Mouse (Mus musculus) forebrain, postnatal 0 days (tissue): Measurements from ENCODE around the gene Grsf1. TPM values are rescaled to one million over a fixed set of nuclear protein-coding genes. Genes with fewer than 3 reads are reported as not detected.

Source experiments
- ATAC-seq: fragments of 200-750 bp; cut with Nextera tagmentation; 2 replicates; pipeline ENCODE4 v1.8.0; 2017; ENCODE audit warnings: mild to moderate bottlenecking, moderate library complexity
- DNase-seq: peaks from one replicate; pipeline ENCODE4 v3.0.0-alpha.2; 2015
- H3K27ac ChIP-seq: fragments of 300-500 bp; sonication (generic); 2 replicates; pipeline ENCODE4 v1.5.1; 2014; ENCODE audit warnings: low read depth, mild to moderate bottlenecking, antibody characterized with exemption, low read length, moderate library complexity, mixed read lengths
- H3K27me3 ChIP-seq: fragments of 300-500 bp; sonication (generic); 2 replicates; pipeline ENCODE4 v1.6.1; 2014; ENCODE audit warnings: mild to moderate bottlenecking, low read length, mixed read lengths; ENCODE audit not compliant: insufficient read depth
- H3K36me3 ChIP-seq: fragments of 300-500 bp; sonication (generic); 2 replicates; pipeline ENCODE4 v1.6.1; 2014; ENCODE audit warnings: mild to moderate bottlenecking, moderate library complexity; ENCODE audit not compliant: insufficient read depth
- H3K4me1 ChIP-seq: fragments of 300-500 bp; sonication (generic); 2 replicates; pipeline ENCODE4 v1.6.1; 2014; ENCODE audit warnings: antibody characterized with exemption; ENCODE audit not compliant: insufficient read depth
- H3K4me2 ChIP-seq: fragments of 300-500 bp; sonication (generic); 2 replicates; pipeline ENCODE4 v1.6.1; 2014; ENCODE audit warnings: low read depth, mild to moderate bottlenecking, moderate library complexity
- H3K4me3 ChIP-seq: fragments of 300-500 bp; sonication (generic); 2 replicates; pipeline ENCODE4 v1.5.1; 2014; ENCODE audit warnings: low read depth, low read length, mixed read lengths
- H3K9ac ChIP-seq: fragments of 300-500 bp; sonication (generic); 2 replicates; pipeline ENCODE4 v1.6.1; 2014; ENCODE audit warnings: mild to moderate bottlenecking
- H3K9me3 ChIP-seq: fragments of 300-500 bp; sonication (generic); 2 replicates; pipeline ENCODE4 v1.6.1; 2016; ENCODE audit warnings: low read length
- CTCF ChIP-seq: sonication (generic); IDR thresholded peaks from 2 replicates; pipeline ENCODE4 v1.5.1; 2016; ENCODE audit warnings: antibody characterized with exemption, control low read depth, low read depth
- WGBS: fragments of 180-500 bp; shearing (Covaris S2); extraction: QIAGEN DNeasy Blood & Tissue Kit; methylation state at CpG from one replicate; pipeline ENCODE4 v1.1.7; 2014; 5-methylcytosine and 5-hydroxymethylcytosine counted together
- polyA plus RNA-seq: library from polyadenylated mRNA; unstranded; fragments of >200 nt; fragmentation: Nextera tagmentation; extraction: Ambion mirVana; gene quantifications from 2 replicates; pipeline ENCODE4 v1.2.1, GENCODE M21; 2015
- total RNA-seq: library from RNA; depleted of rRNA; stranded (reverse); fragments of >200 nt; gene quantifications from 2 replicates; pipeline ENCODE4 v1.2.3, GENCODE M21; 2014

The Grsf1 gene
- total and polyA plus RNA-seq, 2 experiments from 2014 or later: 58.1 to 68.0 TPM

DNA sequence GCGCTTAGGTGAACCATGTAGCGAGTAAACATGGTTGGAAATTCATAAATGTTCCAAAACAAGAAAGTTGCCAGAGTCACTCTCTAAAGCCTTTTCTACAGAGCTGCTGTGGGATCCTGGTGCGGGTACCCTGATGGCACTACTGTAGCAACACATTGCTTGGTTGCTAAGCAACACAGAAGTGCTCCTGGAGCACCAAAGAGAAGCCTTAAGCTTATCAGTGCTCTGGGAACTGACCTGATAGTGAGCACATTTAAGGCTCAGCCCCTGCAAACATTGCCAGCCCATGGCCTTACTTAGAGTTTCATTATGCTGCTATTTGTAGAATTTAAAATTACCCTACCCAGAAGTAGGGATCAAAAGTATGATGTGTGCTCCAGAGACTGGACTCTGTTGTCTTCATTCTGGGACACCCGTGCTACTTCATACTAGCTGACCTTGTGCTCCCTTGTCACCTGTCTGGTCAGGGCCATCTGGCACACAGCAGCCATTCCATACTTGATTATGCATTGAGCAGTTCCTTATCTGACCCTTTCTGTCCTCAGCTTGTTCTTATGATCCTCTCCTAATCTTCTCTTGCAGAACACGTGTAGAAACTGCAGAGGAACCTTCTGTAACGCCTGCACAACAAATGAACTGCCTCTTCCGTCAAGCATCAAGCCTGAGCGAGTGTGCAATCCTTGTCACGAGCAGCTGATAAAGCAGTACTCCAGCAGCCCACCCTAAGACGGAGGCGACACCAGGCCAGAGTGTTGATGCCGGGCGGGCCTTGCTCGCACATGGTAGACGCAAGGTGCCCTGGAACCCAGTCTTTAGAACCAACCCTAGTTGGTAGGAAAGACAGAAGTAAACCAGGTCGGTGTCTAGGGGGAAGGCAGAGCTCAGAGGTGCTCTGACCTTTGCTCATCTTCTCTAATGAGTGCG, 26.5 kb downstream of the Grsf1 start:
- TF ChIP-seq CTCF: no peak
- H3K4me1 ChIP-seq: no peaks in the 10 kb centered on the region
- peak; percentile 21; the same call in 1 of the 2 replicates for ATAC-seq
- H3K4me2 ChIP-seq: no peak overlapping the region
- H3K4me3 ChIP-seq: no peak overlapping the region
- H3K27ac ChIP-seq: no peak overlapping the region
- H3K36me3 ChIP-seq: peaks cover 82% of the 10 kb centered on the region
- H3K27me3 ChIP-seq: no peaks in the 10 kb centered on the region
- DNase-seq: no peak
- 92% methylated on average over 17 of the region's 17 CpGs for WGBS
- no peak overlapping the region for H3K9ac ChIP-seq
- no peaks in the 10 kb centered on the region for H3K9me3 ChIP-seq

DNA sequence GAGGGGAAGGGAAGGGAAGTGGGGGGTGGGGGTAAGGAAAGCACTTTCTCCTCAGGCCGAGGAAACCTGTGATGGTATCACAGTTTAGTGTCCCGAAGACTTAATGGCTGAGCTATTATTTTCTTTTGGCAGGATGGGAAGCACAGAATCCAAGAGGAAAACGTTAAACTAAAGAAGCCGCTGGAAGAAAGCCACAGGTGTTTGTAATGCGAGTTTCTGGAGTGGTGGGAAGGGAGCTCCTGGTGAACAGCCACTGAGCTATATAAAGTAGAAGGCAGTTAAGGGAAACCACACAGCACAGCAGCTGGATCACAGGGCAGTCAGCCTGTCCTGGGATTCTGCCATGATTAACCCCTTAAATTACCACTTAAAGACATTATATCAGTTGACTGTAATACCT, 30.6 kb downstream of the Grsf1 start:
- no peaks in the 10 kb centered on the region for H3K9me3 ChIP-seq
- no peaks in the 10 kb centered on the region for H3K4me1 ChIP-seq
- no peak for TF ChIP-seq CTCF
- no peak for DNase-seq
- ATAC-seq: no peak
- H3K4me2 ChIP-seq: no peak overlapping the region
- H3K36me3 ChIP-seq: peaks cover 93% of the 10 kb centered on the region
- WGBS: 73% methylated on average over 5 of the region's 5 CpGs
- no peaks in the 10 kb centered on the region for H3K27me3 ChIP-seq
- H3K4me3 ChIP-seq: no peak overlapping the region
- no peak overlapping the region for H3K27ac ChIP-seq
- no peak overlapping the region for H3K9ac ChIP-seq

DNA sequence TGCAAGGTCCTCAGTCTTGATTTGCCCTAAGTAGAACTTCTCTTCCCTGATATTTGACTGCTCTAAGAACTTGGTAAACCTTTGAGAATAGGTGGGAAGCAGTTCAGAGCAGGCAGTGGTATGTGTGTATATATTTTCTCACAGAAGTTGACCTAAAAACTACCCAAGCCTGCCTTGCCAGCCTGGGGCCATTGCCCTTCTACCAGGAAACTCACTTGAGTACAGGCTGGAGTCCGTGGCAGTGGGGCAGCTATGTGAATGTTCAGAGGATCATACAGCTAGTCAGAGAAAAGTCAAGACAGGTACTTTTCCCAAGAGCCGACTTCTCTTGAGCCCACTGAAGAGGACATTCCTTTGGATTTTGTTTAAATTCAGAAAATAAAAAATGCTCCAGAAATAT, 31.1 kb downstream of the Grsf1 start:
- no peak for TF ChIP-seq CTCF
- H3K27me3 ChIP-seq: no peaks in the 10 kb centered on the region
- ATAC-seq (no peak), DNase-seq (no peak)
- peaks cover 89% of the 10 kb centered on the region for H3K36me3 ChIP-seq
- no peak overlapping the region for H3K4me3 ChIP-seq
- WGBS: 90% methylated on average over 2 of the region's 2 CpGs
- H3K9ac ChIP-seq: no peak overlapping the region
- H3K9me3 ChIP-seq: no peaks in the 10 kb centered on the region
- no peaks in the 10 kb centered on the region for H3K4me1 ChIP-seq
- H3K4me2 ChIP-seq: no peak overlapping the region
- no peak overlapping the region for H3K27ac ChIP-seq

DNA sequence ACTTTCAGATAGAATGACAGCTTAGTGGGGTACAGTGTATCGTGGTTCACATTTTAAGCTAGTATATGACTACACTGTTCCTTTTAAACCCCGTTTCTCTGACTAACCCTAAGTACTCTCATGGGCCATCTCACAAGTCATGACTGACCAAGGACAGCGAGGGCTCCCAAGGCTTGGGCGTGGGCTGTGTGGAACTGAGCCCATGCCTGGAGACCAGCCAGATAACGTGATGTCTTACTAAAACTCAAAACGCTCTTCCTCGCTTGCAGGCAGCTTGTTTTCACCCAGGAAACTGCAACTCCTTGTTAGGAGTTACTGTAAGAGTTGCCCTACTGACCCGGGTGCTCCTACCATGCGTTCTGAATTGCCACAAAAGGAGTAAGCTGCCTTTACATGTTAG, 32.5 kb downstream of the Grsf1 start:
- no peaks in the 10 kb centered on the region for H3K27me3 ChIP-seq
- no peak for TF ChIP-seq CTCF
- peaks cover 81% of the 10 kb centered on the region for H3K36me3 ChIP-seq

DNA sequence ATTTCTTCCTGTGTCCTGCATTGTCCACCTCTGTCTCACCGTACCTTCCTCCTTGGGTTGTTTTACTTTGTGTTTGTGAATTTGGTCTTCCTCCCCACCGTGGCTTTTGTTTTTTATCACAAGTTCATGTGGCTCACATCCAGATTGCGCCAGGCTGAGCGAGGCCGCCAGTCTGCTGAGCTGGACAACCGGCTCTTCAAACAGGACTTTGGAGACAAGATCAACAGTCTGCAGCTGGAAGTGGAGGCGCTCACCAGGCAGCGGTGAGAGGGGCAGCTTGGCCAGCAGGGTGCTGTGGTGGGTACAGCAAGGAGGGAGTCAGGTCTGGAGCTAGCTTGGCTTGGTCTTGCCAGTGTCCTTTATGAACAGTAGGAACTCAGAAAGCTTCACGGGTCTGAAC, 33.2 kb downstream of the Grsf1 start:
- Histone ChIP-seq H3K27ac (no peak overlapping the region), H3K9ac (no peak overlapping the region), H3K4me2 (no peak overlapping the region), H3K4me1 (no peaks in the 10 kb centered on the region), H3K9me3 (no peaks in the 10 kb centered on the region), H3K27me3 (no peaks in the 10 kb centered on the region), H3K4me3 (no peak overlapping the region), H3K36me3 (peaks cover 80% of the 10 kb centered on the region)
- 78% methylated on average over 9 of the region's 9 CpGs for WGBS
- ATAC-seq: no peak
- no peak for TF ChIP-seq CTCF
- no peak for DNase-seq

More for the DNA sequence above, 32.5 kb downstream of the Grsf1 start:
- H3K9ac ChIP-seq: no peak overlapping the region
- H3K4me3 ChIP-seq: no peak overlapping the region
- H3K9me3 ChIP-seq: no peaks in the 10 kb centered on the region
- DNase-seq (no peak), ATAC-seq (no peak)
- WGBS: 87% methylated on average over 9 of the region's 9 CpGs
- H3K27ac ChIP-seq: no peak overlapping the region
- no peak overlapping the region for H3K4me2 ChIP-seq
- H3K4me1 ChIP-seq: no peaks in the 10 kb centered on the region

DNA sequence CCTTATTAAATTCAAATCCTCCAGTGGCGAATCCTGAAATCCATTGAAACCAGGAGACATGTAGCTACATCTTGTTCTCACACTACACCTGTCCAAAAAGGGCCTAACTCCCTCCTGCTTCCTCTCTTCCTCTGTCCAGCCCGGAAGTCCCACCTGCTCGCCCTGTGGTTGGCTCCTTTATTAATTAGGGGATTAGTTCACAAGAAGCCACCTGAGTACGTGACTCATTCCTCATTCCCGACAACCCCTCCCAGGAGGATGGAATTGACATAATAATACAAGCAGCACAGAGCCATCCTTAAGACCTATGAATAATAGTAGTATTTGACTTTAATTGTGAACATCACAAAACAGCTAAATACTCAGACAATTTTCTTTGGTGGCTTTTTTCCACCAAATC, 41.9 kb downstream of the Grsf1 start:
- H3K27me3 ChIP-seq: no peaks in the 10 kb centered on the region
- 77% methylated on average over 5 of the region's 5 CpGs for WGBS
- no peak for ATAC-seq
- H3K9ac ChIP-seq: no peak overlapping the region
- H3K9me3 ChIP-seq: no peaks in the 10 kb centered on the region
- DNase-seq: no peak
- TF ChIP-seq CTCF: no peak
- H3K4me3 ChIP-seq: no peak overlapping the region
- H3K27ac ChIP-seq: no peak overlapping the region
- H3K4me2 ChIP-seq: no peak overlapping the region
- peaks cover 78% of the 10 kb centered on the region for H3K36me3 ChIP-seq
- no peaks in the 10 kb centered on the region for H3K4me1 ChIP-seq

DNA sequence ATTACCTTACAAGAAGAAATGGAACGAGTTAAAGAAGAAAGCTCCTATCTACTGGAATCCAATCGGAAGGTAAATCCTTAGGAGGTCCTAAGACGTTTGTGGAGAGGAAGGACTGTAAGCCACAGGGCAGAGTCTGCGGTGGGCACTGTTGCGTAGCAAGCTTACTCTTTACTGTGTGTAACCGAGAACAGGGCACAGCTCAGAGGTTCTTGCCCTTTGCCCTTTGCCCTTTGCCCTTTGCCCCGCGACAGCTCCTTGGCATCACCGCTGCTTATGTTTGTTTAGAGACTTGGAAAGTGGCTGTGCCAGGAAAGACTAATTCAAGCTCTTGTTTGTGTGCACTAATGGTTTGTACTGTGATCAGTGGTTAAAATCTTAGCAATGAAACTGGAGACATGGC, 43.5 kb downstream of the Grsf1 start:
- Histone ChIP-seq H3K36me3 (peaks cover 86% of the 10 kb centered on the region), H3K4me2 (no peak overlapping the region), H3K9me3 (no peaks in the 10 kb centered on the region), H3K4me3 (no peak overlapping the region), H3K4me1 (no peaks in the 10 kb centered on the region), H3K27me3 (no peaks in the 10 kb centered on the region), H3K9ac (no peak overlapping the region), H3K27ac (no peak overlapping the region)
- WGBS: 88% methylated on average over 9 of the region's 9 CpGs
- DNase-seq: no peak
- ATAC-seq: no peak
- TF ChIP-seq CTCF: no peak
